Mouse (Mus musculus) left cerebral cortex, postnatal 10 days (tissue): ENCODE results near the gene Gga2. TPM values are rescaled to one million over a fixed set of nuclear protein-coding genes. Genes with fewer than 3 reads are reported as not detected.

Experiments used
- DNase-seq, 2 experiments: peaks; one replicate each; pipeline ENCODE4 v3.0.0; 2021 to 2022; ENCODE audit warnings: low spot score in 2 of 2, mixed read lengths in 1 of 2; ENCODE audit errors: extremely low spot score in 1 of 2
- intact Hi-C: fragments of 180-260 bp; cut with DNase I; formaldehyde crosslinking; loops from one replicate; pipeline ENCODE4 v1.15.1; 2025
- total RNA-seq, 2 experiments: library from RNA; stranded (reverse); gene quantifications; 2 replicates each; pipeline ENCODE4 v1.2.3; 2021

Gene Gga2
- total RNA-seq, 2 experiments from 2014 or later: 32.8 to 34.8 TPM

- no peak for DNase-seq
- intact Hi-C loops: no loop called here
These were observed 78.7 kb downstream of the Gga2 start for GRCm38 (mm10) chr7:121942371-121942770.

DNA sequence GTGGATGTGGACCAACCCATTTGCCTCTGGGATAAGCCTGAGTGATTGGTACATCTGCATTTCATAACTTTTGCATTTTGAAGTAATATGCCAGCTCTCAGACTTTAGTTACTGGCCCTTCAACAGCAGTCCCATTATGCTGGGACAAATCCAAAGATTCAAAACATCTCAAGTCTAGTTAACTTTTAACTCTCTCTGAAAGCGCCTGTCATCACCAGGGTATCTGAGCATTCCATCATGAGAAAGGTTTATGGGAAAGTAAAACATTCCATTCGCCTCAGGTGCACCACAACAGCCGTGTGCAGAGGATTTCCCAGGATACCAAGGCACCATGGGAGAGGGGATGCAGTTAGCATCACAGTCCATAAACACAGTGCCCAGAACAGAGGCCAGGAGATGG, 79.4 kb downstream of the Gga2 start:
- no peak for DNase-seq
- intact Hi-C loops: no loop called here

DNA sequence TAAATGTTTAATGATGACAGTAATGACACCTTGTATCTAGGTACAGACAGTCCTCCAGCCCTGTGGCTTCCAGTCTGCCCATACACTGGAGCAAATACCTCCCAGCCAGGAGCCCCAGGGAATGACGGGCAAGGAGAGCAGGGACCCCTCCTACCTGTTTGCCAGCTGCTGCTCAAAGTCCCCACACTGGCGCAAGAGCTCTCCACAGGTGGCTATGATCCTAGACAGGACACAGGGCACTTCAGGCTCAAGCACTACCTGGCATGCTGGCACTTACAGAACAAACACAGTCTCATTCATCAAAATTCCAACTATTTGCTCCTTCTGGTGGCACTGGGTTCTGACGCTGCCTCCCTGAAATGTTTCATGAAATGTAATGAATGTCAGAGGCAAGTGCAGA, 80.0 kb downstream of the Gga2 start:
- intact Hi-C loops: no loop called here
- no peak for DNase-seq

GRCm38 (mm10) chr7:121939729-121940128, 81.3 kb downstream of the Gga2 start:
- peak; percentile 59 to 75 for DNase-seq
- intact Hi-C loops: no loop called here

GRCm38 (mm10) chr7:121939244-121939643, 81.8 kb downstream of the Gga2 start:
- intact Hi-C loops: no loop called here

GRCm38 (mm10) chr7:121938124-121938891, 82.7 kb downstream of the Gga2 start:
- no peak for DNase-seq
- intact Hi-C loops: no loop called here

More at GRCm38 (mm10) chr7:121939244-121939643, 81.8 kb downstream of the Gga2 start:
- DNase-seq: no peak

DNA sequence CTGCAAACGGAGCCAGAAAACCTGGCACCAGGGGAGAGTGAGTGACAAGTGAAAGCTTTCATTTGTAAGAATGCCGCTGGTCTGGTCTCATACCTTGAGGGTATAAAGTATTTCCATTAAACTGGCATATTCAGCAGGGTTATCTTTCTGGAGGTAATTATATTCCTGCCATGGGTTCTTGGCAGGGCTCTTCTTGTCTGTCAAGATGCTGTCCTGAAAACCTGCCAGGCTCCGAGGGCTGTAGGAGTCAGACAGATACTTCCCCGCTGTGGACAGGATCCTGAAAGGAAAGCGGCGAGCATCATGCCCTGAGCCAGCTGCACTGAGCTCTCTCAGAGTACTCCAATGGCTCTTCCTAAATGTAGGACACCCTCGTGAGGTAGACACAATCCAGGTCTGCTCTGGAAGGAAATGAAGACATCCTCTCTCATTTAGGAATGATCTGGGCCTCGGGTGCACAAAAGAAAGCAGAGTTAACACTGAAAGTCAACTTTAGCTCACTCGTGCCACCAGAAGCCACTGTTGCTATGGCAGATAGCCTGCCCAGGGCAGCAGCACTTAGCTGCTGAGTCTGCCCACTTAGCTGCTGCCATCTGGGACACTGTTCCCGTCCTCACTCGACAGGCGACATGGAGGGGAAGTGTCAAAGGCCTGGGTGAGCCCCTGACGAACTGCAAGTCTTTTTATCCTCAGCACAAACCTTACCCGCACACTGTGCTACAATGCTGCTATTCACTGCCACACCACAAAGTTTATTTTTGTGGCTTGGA, 84.0 kb downstream of the Gga2 start:
- intact Hi-C loops: no loop called here
- DNase-seq: no peak

Other genes with a start within 250 kb of the Gga2 start
- not detected for gene Scnn1b, start 156.2 kb downstream of the Gga2 start, total RNA-seq
- gene Cog7, start 39.5 kb downstream of the Gga2 start, total RNA-seq: 10 to 100 TPM; 35.2 to 36.5 TPM
- gene Ubfd1, start 46.0 kb upstream of the Gga2 start, total RNA-seq: 10 to 100 TPM; 67.0 to 70.7 TPM
- 1 to 10 TPM; 7.6 to 7.8 TPM for gene Ears2, start 46.0 kb upstream of the Gga2 start, total RNA-seq
- 100 to 1,000 TPM; 274 TPM for gene Ndufab1, start 80.7 kb upstream of the Gga2 start, total RNA-seq
- gene Palb2, start 111.8 kb upstream of the Gga2 start, total RNA-seq: 1 to 10 TPM; 1.9 to 3.4 TPM
- gene Dctn5, start 111.8 kb upstream of the Gga2 start, total RNA-seq: 100 to 1,000 TPM; 103 to 107 TPM
- gene Plk1, start 138.2 kb upstream of the Gga2 start, total RNA-seq: 1 to 10 TPM; 3.1 to 4.0 TPM
- gene Ern2, start 165.0 kb upstream of the Gga2 start, total RNA-seq: 1 to 10 TPM in 1 of 2 experiments, under 1 TPM in 1; 0.92 to 1.1 TPM
- 1 to 10 TPM; 2.5 to 3.6 TPM for gene Chp2, start 198.3 kb upstream of the Gga2 start, total RNA-seq